Comparison of ENCODE assay signal across 20 mouse cellular contexts in genomic region chr15:90991843-90992242, GRCm38 (mm10). TPM values are rescaled to one million over a fixed set of nuclear protein-coding genes. Genes with fewer than 3 reads are reported as not detected.
DNase-seq lines count a peak whose midpoint lies in the region; ATAC-seq and TF ChIP-seq lines count a peak whose summit lies in the region.
"Had no signal": no experiment of that assay in that cellular context is flagged by ENCODE, and none has a peak within 500 bp of the region (broad histone marks: within the 10 kb centered on the region; RNA-seq: fewer than 3 reads in every experiment).

No protein-coding gene starts in this region.

- H3K9me3 ChIP-seq in embryonic facial prominence, embryonic 11.5 days (replicated peaks; ENCODE audit: control insufficient read depth, low read length), result no peaks in the 10 kb centered on the region
- no peaks in the 10 kb centered on the region for H3K9me3 ChIP-seq in embryonic facial prominence, embryonic 10.5 days
- H3K9me3 ChIP-seq in embryonic facial prominence, embryonic 14.5 days (ENCODE audit: control insufficient read depth, low read length), result no peaks in the 10 kb centered on the region
- H3K9me3 ChIP-seq: embryonic facial prominence, embryonic 15.5 days; forebrain, embryonic 15.5 days; heart, embryonic 12.5 days; hindbrain, embryonic 10.5 days had no signal

- H3K4me1 ChIP-seq in embryonic facial prominence, embryonic 11.5 days (ENCODE audit: control insufficient read depth, insufficient read depth, low read length), result no peaks in the 10 kb centered on the region
- no peaks in the 10 kb centered on the region for H3K4me1 ChIP-seq in embryonic facial prominence, embryonic 10.5 days
- H3K4me1 ChIP-seq in embryonic facial prominence, embryonic 14.5 days (ENCODE audit: control insufficient read depth, insufficient read depth, low read length), result peaks cover 3% of the 10 kb centered on the region; the same call in 1 of the 2 replicates
- H3K4me1 ChIP-seq: embryonic facial prominence, embryonic 15.5 days; forebrain, embryonic 15.5 days; hindbrain, embryonic 10.5 days had no signal

- ATAC-seq in embryonic facial prominence, embryonic 11.5 days (replicated peaks; ENCODE audit: insufficient number of reproducible peaks, low FRiP score, low TSS enrichment, low read depth), result no peak
- ATAC-seq in embryonic facial prominence, embryonic 14.5 days (ENCODE audit: low read depth), result no peak
- no peak for ATAC-seq in CD4-positive, CD25-positive, alpha-beta regulatory T cell, adult 4 months
- ATAC-seq: forebrain, embryonic 15.5 days had no signal

- no peak for TF ChIP-seq CTCF in C2C12 (IDR thresholded peaks at IDR 0.05; ENCODE audit: control insufficient read depth, insufficient read depth, insufficient read length)

- H3ac ChIP-seq in C2C12 (ENCODE audit: control insufficient read depth, insufficient read length, low read depth), result no peak overlapping the region

- no peaks in the 10 kb centered on the region for H3K79me2 ChIP-seq in C2C12 (ENCODE audit: control insufficient read depth, insufficient read depth)

- WGBS in embryonic facial prominence, embryonic 11.5 days, result 60% methylated on average over 4 of the region's 4 CpGs
- WGBS in embryonic facial prominence, embryonic 10.5 days, result 70% methylated on average over 4 of the region's 4 CpGs
- WGBS in embryonic facial prominence, embryonic 14.5 days, result 38% methylated on average over 4 of the region's 4 CpGs

- no peak overlapping the region for H3K4me2 ChIP-seq in embryonic facial prominence, embryonic 11.5 days (ENCODE audit: low read depth, low read length)
- H3K4me2 ChIP-seq in embryonic facial prominence, embryonic 14.5 days (ENCODE audit: low read depth, low read length), result no peak overlapping the region
- H3K4me2 ChIP-seq: embryonic facial prominence, embryonic 15.5 days; forebrain, embryonic 15.5 days; heart, embryonic 12.5 days; hindbrain, embryonic 14.5 days had no signal

- no peaks in the 10 kb centered on the region for H3K27me3 ChIP-seq in embryonic facial prominence, embryonic 11.5 days (ENCODE audit: control insufficient read depth, insufficient read depth, low read length)
- H3K27me3 ChIP-seq in embryonic facial prominence, embryonic 10.5 days (replicated peaks; ENCODE audit: low read depth, poor library complexity, severe bottlenecking), result no peaks in the 10 kb centered on the region
- H3K27me3 ChIP-seq in C2C12 (ENCODE audit: control insufficient read depth, insufficient read depth, insufficient read length), result no peaks in the 10 kb centered on the region
- H3K27me3 ChIP-seq in embryonic facial prominence, embryonic 14.5 days (replicated peaks; ENCODE audit: control insufficient read depth, insufficient read depth, low read length), result no peaks in the 10 kb centered on the region
- H3K27me3 ChIP-seq: embryonic facial prominence, embryonic 15.5 days; forebrain, embryonic 15.5 days; heart, embryonic 12.5 days had no signal

- no peaks in the 10 kb centered on the region for H3K79me3 ChIP-seq in C2C12 (ENCODE audit: low read depth)

- no peak overlapping the region for H3K27ac ChIP-seq in embryonic facial prominence, embryonic 11.5 days (replicated peaks; ENCODE audit: low read depth, low read length)
- no peak overlapping the region for H3K27ac ChIP-seq in embryonic facial prominence, embryonic 10.5 days (replicated peaks)
- H3K27ac ChIP-seq in embryonic facial prominence, embryonic 14.5 days (replicated peaks; ENCODE audit: low read depth, low read length), result no peak overlapping the region
- H3K27ac ChIP-seq: embryonic facial prominence, embryonic 15.5 days; forebrain, embryonic 15.5 days; heart, adult 2 months; hindbrain, embryonic 10.5 days; hindbrain, embryonic 14.5 days had no signal

- H3K36me3 ChIP-seq in embryonic facial prominence, embryonic 11.5 days (replicated peaks; ENCODE audit: control insufficient read depth, insufficient read depth, low read depth, low read length), result no peaks in the 10 kb centered on the region
- H3K36me3 ChIP-seq in embryonic facial prominence, embryonic 10.5 days (replicated peaks), result peaks cover 35% of the 10 kb centered on the region
- H3K36me3 ChIP-seq in C2C12 (ENCODE audit: control insufficient read depth, insufficient read depth), result peaks cover 33% of the 10 kb centered on the region
- H3K36me3 ChIP-seq in embryonic facial prominence, embryonic 14.5 days (ENCODE audit: control insufficient read depth, insufficient read depth, low read length), result 0 out of 2 replicates have a peak, but pooled peaks cover 6% of the 10 kb centered on the region
- H3K36me3 ChIP-seq: embryonic facial prominence, embryonic 15.5 days; G1E had no signal

- peak; percentile 27 for DNase-seq in embryonic facial prominence, embryonic 11.5 days (ENCODE audit: low spot score)
- no peak for DNase-seq in embryonic facial prominence, embryonic 10.5 days (ENCODE audit: low spot score)
- DNase-seq in embryonic facial prominence, embryonic 14.5 days (ENCODE audit: low spot score), result peak; percentile 41
- DNase-seq in urinary bladder, adult 18-20 months (ENCODE audit: low spot score in 2 of 2), result no peak
- DNase-seq in adrenal gland, postnatal 4 days (ENCODE audit: low spot score in 2 of 2), result no peak
- DNase-seq: cerebellum, adult 11 months; cerebellum, adult 8-10 months; cerebellum, postnatal 14 days; embryo, embryonic 11 days; gastrocnemius, postnatal 10 days; kidney, adult 2 months had no signal

- H3K4me3 ChIP-seq in embryonic facial prominence, embryonic 11.5 days (ENCODE audit: low read depth, low read length), result no peak overlapping the region
- no peak overlapping the region for H3K4me3 ChIP-seq in embryonic facial prominence, embryonic 10.5 days
- no peak overlapping the region for H3K4me3 ChIP-seq in C2C12 (ENCODE audit: insufficient read depth, poor library complexity, severe bottlenecking)
- no peak overlapping the region for H3K4me3 ChIP-seq in embryonic facial prominence, embryonic 14.5 days (ENCODE audit: low read depth, low read length)
- H3K4me3 ChIP-seq: embryonic facial prominence, embryonic 15.5 days; forebrain, embryonic 15.5 days; heart, adult 2 months; heart, embryonic 12.5 days; hindbrain, embryonic 10.5 days had no signal

- no peak overlapping the region for H3K9ac ChIP-seq in embryonic facial prominence, embryonic 11.5 days (replicated peaks; ENCODE audit: low read length)
- H3K9ac ChIP-seq in embryonic facial prominence, embryonic 14.5 days (ENCODE audit: low read depth, low read length), result no peak overlapping the region
- H3K9ac ChIP-seq: embryonic facial prominence, embryonic 15.5 days; forebrain, embryonic 15.5 days; heart, embryonic 12.5 days; hindbrain, embryonic 14.5 days had no signal

TF ChIP-seq in C2C12, 6 proteins besides CTCF, POLR2A, EP300 and RAD21:
- TF ChIP-seq FOSL1 (IDR thresholded peaks at IDR 0.05; ENCODE audit: insufficient read depth, low read length, poor library complexity, severe bottlenecking) (peak; percentile 61), USF1 (IDR thresholded peaks at IDR 0.05; ENCODE audit: low read depth) (no peak)

RNA-seq across cellular contexts. Expression of gene Kif21a, which starts 57.9 kb away (rescaled TPM):
- 13.3 and 16.3 TPM in 2 replicates for polyA plus RNA-seq in embryonic facial prominence, embryonic 11.5 days (2014; fragmentation: Nextera tagmentation; extraction: Ambion mirVana)
- 9.2 and 11.5 TPM in 2 replicates for polyA plus RNA-seq in embryonic facial prominence, embryonic 10.5 days (2016; fragmentation: Nextera tagmentation; extraction: Ambion mirVana)
- 3.1 TPM for polyA plus RNA-seq in C2C12 (2012; fragmentation: generic; extraction: Trizol)
- 11.2 and 13.2 TPM in 2 replicates for polyA plus RNA-seq in embryonic facial prominence, embryonic 14.5 days (2014; fragmentation: Nextera tagmentation; extraction: Ambion mirVana)
- polyA plus RNA-seq in CD4-positive, CD25-positive, alpha-beta regulatory T cell, adult 4 months (2017; shearing (Covaris generic)), result not detected
- total RNA-seq in adrenal gland, postnatal 4 days (2021), result 10 to 100 TPM; 17.1 to 19.9 TPM
- total RNA-seq: G1E had no signal
- polyA plus RNA-seq: G1E had no signal

Comparison
In these comparisons a context has a peak if more than half of its experiments do, and no peak if none do; other contexts are left out.
1. DNase-seq: peak in embryonic facial prominence, embryonic 11.5 days (single experiment) and embryonic facial prominence, embryonic 14.5 days (single experiment); none in embryonic facial prominence, embryonic 10.5 days (single experiment), urinary bladder, adult 18-20 months (0 of 2) and adrenal gland, postnatal 4 days (0 of 2).